Mouse (Mus musculus) G1E-ER4 (cell line): ENCODE results near the gene 5330417H12Rik. TPM values are rescaled to one million over a fixed set of nuclear protein-coding genes. Genes with fewer than 3 reads are reported as not detected.

Experiments
- GATA1 ChIP-seq: IDR thresholded peaks from one replicate; pipeline ENCODE4 v1.8.0; 2012; ENCODE audit warnings: low read length, inconsistent platforms
- polyA plus RNA-seq: library from polyadenylated mRNA; stranded (reverse); fragments of >175 nt; gene quantifications from 2 replicates; pipeline ENCODE4 v1.2.3, GENCODE M21; 2012

Gene 5330417H12Rik
- polyA plus RNA-seq, 1 experiment: not detected

- TF ChIP-seq GATA1: no peak
These were observed 24.3 kb downstream of the 5330417H12Rik start for GRCm38 (mm10) chr7:107600651-107601050.

GRCm38 (mm10) chr7:107597956-107598355, 27.0 kb downstream of the 5330417H12Rik start:
- TF ChIP-seq GATA1: no peak

GRCm38 (mm10) chr7:107596753-107597152, 28.2 kb downstream of the 5330417H12Rik start:
- TF ChIP-seq GATA1: no peak

GRCm38 (mm10) chr7:107595426-107595825, 29.5 kb downstream of the 5330417H12Rik start:
- no peak for TF ChIP-seq GATA1

- TF ChIP-seq GATA1: no peak
These were observed 30.0 kb downstream of the 5330417H12Rik start, which contains the start of gene Ppfibp2 for GRCm38 (mm10) chr7:107594857-107595402. TSS of gene Ppfibp2 (plus strand) at chr7:107595207.

GRCm38 (mm10) chr7:107594325-107594856, 30.6 kb downstream of the 5330417H12Rik start:
- no peak for TF ChIP-seq GATA1

GRCm38 (mm10) chr7:107593904-107594303, 31.1 kb downstream of the 5330417H12Rik start:
- TF ChIP-seq GATA1: no peak

- no peak for TF ChIP-seq GATA1
These were observed 32.3 kb downstream of the 5330417H12Rik start for GRCm38 (mm10) chr7:107592641-107593040.

GRCm38 (mm10) chr7:107574276-107574675, 50.7 kb downstream of the 5330417H12Rik start:
- no peak for TF ChIP-seq GATA1

Other genes starting within 250 kb of the 5330417H12Rik start
- gene Olfml1, start 57.7 kb downstream of the 5330417H12Rik start, polyA plus RNA-seq: not detected in 2 replicates
- gene Ppfibp2, start 30.0 kb downstream of the 5330417H12Rik start, polyA plus RNA-seq: not detected in 2 replicates
- not detected in 2 replicates for gene Cyb5r2, start 132.9 kb upstream of the 5330417H12Rik start, polyA plus RNA-seq
- not detected in 2 replicates for gene Ovch2, start 176.0 kb upstream of the 5330417H12Rik start, polyA plus RNA-seq
- gene Olfr467, start 187.1 kb upstream of the 5330417H12Rik start, polyA plus RNA-seq: not detected in 2 replicates
- gene Olfr469, start 200.4 kb upstream of the 5330417H12Rik start, polyA plus RNA-seq: not detected in 2 replicates
- gene Olfr470, start 222.3 kb upstream of the 5330417H12Rik start, polyA plus RNA-seq: not detected in 2 replicates